In genomic region chr14:34528804-34529203, GRCm38 (mm10) we compare ENCODE assay signal across 20 mouse cellular contexts. TPM values are rescaled to one million over a fixed set of nuclear protein-coding genes. Genes with fewer than 3 reads are reported as not detected.
DNase-seq lines count a peak whose midpoint lies in the region; ATAC-seq lines count a peak whose summit lies in the region.
"Had no signal": no experiment of that assay in that cellular context is flagged by ENCODE, and none has a peak within 500 bp of the region (broad histone marks: within the 10 kb centered on the region; RNA-seq: fewer than 3 reads in every experiment).

No protein-coding gene starts in this region.

- no peak overlapping the region for H3K4me3 ChIP-seq in heart, embryonic 11.5 days (ENCODE audit: low read depth, low read length)
- no peak overlapping the region for H3K4me3 ChIP-seq in intestine, embryonic 15.5 days (replicated peaks)
- H3K4me3 ChIP-seq in limb, embryonic 10.5 days, result no peak overlapping the region
- H3K4me3 ChIP-seq: erythroblast, embryonic 14.5 days; midbrain, embryonic 13.5 days had no signal

- no peak for DNase-seq in heart, postnatal 25 days (ENCODE audit: low spot score)
- DNase-seq in right cerebral cortex, adult 18-20 months, result peak; percentile 12
- DNase-seq in right cerebral cortex, postnatal 10 days (ENCODE audit: low spot score in 2 of 2), result no peak
- no peak for DNase-seq in liver
- no peak for DNase-seq in adrenal gland, adult 18-20 months (ENCODE audit: low spot score in 2 of 2)
- no peak for DNase-seq in limb, embryonic 10.5 days (ENCODE audit: low spot score)
- DNase-seq: adrenal gland, postnatal 14 days; cerebellum, postnatal 14 days; kidney, postnatal 4 days; layer of hippocampus, postnatal 36 days; lung, postnatal 14 days; right cerebral cortex, postnatal 4 days had no signal

- peaks cover 6% of the 10 kb centered on the region; the same call in 1 of the 2 replicates for H3K4me1 ChIP-seq in heart, embryonic 11.5 days (ENCODE audit: control insufficient read depth, insufficient read depth, low read length)
- no peaks in the 10 kb centered on the region for H3K4me1 ChIP-seq in intestine, embryonic 15.5 days (replicated peaks)
- no peaks in the 10 kb centered on the region for H3K4me1 ChIP-seq in limb, embryonic 10.5 days
- H3K4me1 ChIP-seq: midbrain, embryonic 13.5 days had no signal

- intact Hi-C loops in heart, postnatal 25 days (cut with DNase I), result no loop called here

- H3K9ac ChIP-seq in heart, embryonic 11.5 days (ENCODE audit: low read depth, low read length), result no peak overlapping the region
- H3K9ac ChIP-seq in intestine, embryonic 15.5 days, result no peak overlapping the region
- H3K9ac ChIP-seq: midbrain, embryonic 13.5 days had no signal

- H3K27me3 ChIP-seq in heart, embryonic 11.5 days (ENCODE audit: control insufficient read depth, insufficient read depth, low read length), result no peaks in the 10 kb centered on the region
- H3K27me3 ChIP-seq in intestine, embryonic 15.5 days (replicated peaks), result peaks cover 9% of the 10 kb centered on the region; the same call in 1 of the 2 replicates
- H3K27me3 ChIP-seq in limb, embryonic 10.5 days (ENCODE audit: low read depth, poor library complexity, severe bottlenecking), result peaks cover 18% of the 10 kb centered on the region
- H3K27me3 ChIP-seq: midbrain, embryonic 13.5 days had no signal

- H3K4me2 ChIP-seq in heart, embryonic 11.5 days, result no peak overlapping the region
- H3K4me2 ChIP-seq in intestine, embryonic 15.5 days (replicated peaks), result no peak overlapping the region
- H3K4me2 ChIP-seq: midbrain, embryonic 13.5 days had no signal

- ATAC-seq in heart, embryonic 11.5 days (replicated peaks; ENCODE audit: insufficient number of reproducible peaks, low FRiP score, low TSS enrichment), result 0 out of 2 replicates have a peak, but pooled peaks have one; percentile 41
- ATAC-seq in intestine, embryonic 15.5 days, result peak; percentile 36; the same call in 1 of the 2 replicates
- ATAC-seq: midbrain, embryonic 13.5 days had no signal

- H3K36me3 ChIP-seq in heart, embryonic 11.5 days (ENCODE audit: control insufficient read depth, insufficient read depth, low read length), result peaks cover 15% of the 10 kb centered on the region
- H3K36me3 ChIP-seq in intestine, embryonic 15.5 days, result no peaks in the 10 kb centered on the region
- H3K36me3 ChIP-seq in limb, embryonic 10.5 days, result no peaks in the 10 kb centered on the region
- H3K36me3 ChIP-seq: midbrain, embryonic 13.5 days had no signal

- 0 out of 2 replicates have a peak overlapping the region, but pooled peaks have one; percentile 12 for H3K27ac ChIP-seq in heart, embryonic 11.5 days (ENCODE audit: low read depth, low read length)
- H3K27ac ChIP-seq in intestine, embryonic 15.5 days, result peak overlapping the region; percentile 40; the same call in 1 of the 2 replicates
- H3K27ac ChIP-seq in limb, embryonic 10.5 days, result no peak overlapping the region
- H3K27ac ChIP-seq: midbrain, embryonic 13.5 days had no signal

- WGBS in heart, embryonic 11.5 days (ENCODE audit: insufficient replicate concordance), result 52% methylated on average over 8 of the region's 8 CpGs
- 73% methylated on average over 8 of the region's 8 CpGs for WGBS in intestine, embryonic 15.5 days
- 77% methylated on average over 8 of the region's 8 CpGs for WGBS in limb, embryonic 10.5 days

- no peaks in the 10 kb centered on the region; the same call in 1 of the 2 replicates for H3K9me3 ChIP-seq in heart, embryonic 11.5 days (replicated peaks; ENCODE audit: control insufficient read depth, low read length)
- H3K9me3 ChIP-seq in intestine, embryonic 15.5 days, result no peaks in the 10 kb centered on the region
- no peaks in the 10 kb centered on the region for H3K9me3 ChIP-seq in limb, embryonic 10.5 days (replicated peaks)

RNA-seq across cellular contexts. Expression of gene 9230112D13Rik, which starts 6.2 kb away (rescaled TPM):
- not detected in 2 replicates for polyA plus RNA-seq in heart, embryonic 11.5 days (2014; fragmentation: Nextera tagmentation; extraction: Ambion mirVana)
- not detected for total RNA-seq in heart, postnatal 25 days (2021)
- not detected in 2 replicates for polyA plus RNA-seq in intestine, embryonic 15.5 days (2015; fragmentation: Nextera tagmentation; extraction: Ambion mirVana)
- total RNA-seq in adrenal gland, adult 18-20 months (2021), result not detected
- not detected in 2 replicates for polyA plus RNA-seq in limb, embryonic 10.5 days (2016; fragmentation: Nextera tagmentation; extraction: Ambion mirVana)
- total RNA-seq: adrenal gland, postnatal 14 days; gastrocnemius, postnatal 4 days; layer of hippocampus, postnatal 36 days; MEL had no signal
- polyA plus RNA-seq: C2C12; limb, embryonic 14.5 days; midbrain, embryonic 13.5 days had no signal

RNA-seq across cellular contexts. Expression of gene Bmpr1a, which starts 25.7 kb away (rescaled TPM):
- polyA plus RNA-seq in heart, embryonic 11.5 days (2014; fragmentation: Nextera tagmentation; extraction: Ambion mirVana), result 48.1 and 48.5 TPM in 2 replicates
- total RNA-seq in heart, postnatal 25 days (2021), result 10 to 100 TPM; 71.8 to 77.5 TPM
- 34.8 and 41.3 TPM in 2 replicates for polyA plus RNA-seq in intestine, embryonic 15.5 days (2015; fragmentation: Nextera tagmentation; extraction: Ambion mirVana)
- total RNA-seq in adrenal gland, adult 18-20 months (2021), result 10 to 100 TPM; 49.1 to 65.5 TPM
- 45.7 and 58.5 TPM in 2 replicates for polyA plus RNA-seq in limb, embryonic 10.5 days (2016; fragmentation: Nextera tagmentation; extraction: Ambion mirVana)
- polyA plus RNA-seq: erythroblast, embryonic 14.5 days had no signal

RNA-seq across cellular contexts. Expression of gene Ldb3, which starts 59.7 kb away (rescaled TPM):
- polyA plus RNA-seq in heart, embryonic 11.5 days (2014; fragmentation: Nextera tagmentation; extraction: Ambion mirVana), result 221 and 225 TPM in 2 replicates
- total RNA-seq in heart, postnatal 25 days (2021), result 1,000 to 10,000 TPM; 1,007 to 1,096 TPM
- polyA plus RNA-seq in intestine, embryonic 15.5 days (2015; fragmentation: Nextera tagmentation; extraction: Ambion mirVana), result 7.6 and 7.8 TPM in 2 replicates
- total RNA-seq in adrenal gland, adult 18-20 months (2021), result 1 to 10 TPM in 1 of 2 experiments, under 1 TPM in 1; 0.46 to 2.6 TPM
- polyA plus RNA-seq in limb, embryonic 10.5 days (2016; fragmentation: Nextera tagmentation; extraction: Ambion mirVana), result 0.11 and 0.48 TPM in 2 replicates
- total RNA-seq: MEL had no signal
- polyA plus RNA-seq: erythroblast, embryonic 14.5 days had no signal

Comparison
In these comparisons a context has a peak if more than half of its experiments do, and no peak if none do; other contexts are left out.
1. RNA of gene Ldb3, which starts 59.7 kb away (polyA plus RNA-seq): 221 to 225 TPM in heart, embryonic 11.5 days; 7.6 to 7.8 TPM in intestine, embryonic 15.5 days and 0.11 to 0.48 TPM in limb, embryonic 10.5 days; every median in the first group is over 10 times any median in the second.